Mouse (Mus musculus): Measurements from ENCODE around the gene Hat1.

Hat1 gene

DNA sequence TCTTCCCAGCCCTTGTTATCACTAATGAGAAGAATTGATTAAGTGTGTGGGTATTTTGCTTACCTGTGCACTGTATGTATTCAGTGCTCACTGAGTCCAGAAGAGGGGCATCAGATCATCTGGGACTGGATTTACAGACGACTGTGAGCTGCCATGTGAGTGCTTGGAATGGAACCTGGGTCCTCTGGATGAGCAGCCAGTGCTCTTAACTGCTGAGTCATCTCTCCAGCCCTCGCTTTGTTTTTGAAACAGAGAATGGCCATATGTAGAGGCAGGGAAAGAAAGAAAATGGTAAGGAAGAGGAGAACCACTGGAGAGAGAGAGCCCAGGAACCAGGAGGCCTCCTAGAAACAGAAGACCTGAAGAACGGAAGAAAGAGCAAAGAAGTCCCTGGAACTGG, 73.8 kb downstream of the Hat1 start:
- DNase-seq (ENCODE audit: low spot score in 2 of 2): no peak

DNA sequence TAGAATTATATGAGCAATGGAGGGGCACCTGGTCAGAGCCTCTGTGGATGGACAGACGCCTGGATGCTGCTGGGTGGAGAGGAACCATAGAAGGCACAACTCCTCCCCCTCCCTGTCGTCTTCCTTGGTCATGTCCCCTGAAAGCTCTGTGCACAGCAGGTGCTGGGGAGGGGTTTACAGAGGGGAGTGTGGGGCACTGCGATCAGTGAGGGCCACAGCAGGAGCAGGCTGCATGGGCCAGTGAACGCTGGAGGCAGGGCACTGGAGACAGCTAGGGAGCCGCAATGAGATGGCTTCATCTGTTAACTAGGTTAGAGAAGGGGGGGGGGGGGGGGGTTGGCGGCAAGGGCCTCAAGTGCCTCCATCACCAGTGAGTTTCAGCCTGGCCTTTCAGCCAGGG, 77.3 kb downstream of the Hat1 start:
- no peak for DNase-seq (ENCODE audit: low spot score in 2 of 2)

DNA sequence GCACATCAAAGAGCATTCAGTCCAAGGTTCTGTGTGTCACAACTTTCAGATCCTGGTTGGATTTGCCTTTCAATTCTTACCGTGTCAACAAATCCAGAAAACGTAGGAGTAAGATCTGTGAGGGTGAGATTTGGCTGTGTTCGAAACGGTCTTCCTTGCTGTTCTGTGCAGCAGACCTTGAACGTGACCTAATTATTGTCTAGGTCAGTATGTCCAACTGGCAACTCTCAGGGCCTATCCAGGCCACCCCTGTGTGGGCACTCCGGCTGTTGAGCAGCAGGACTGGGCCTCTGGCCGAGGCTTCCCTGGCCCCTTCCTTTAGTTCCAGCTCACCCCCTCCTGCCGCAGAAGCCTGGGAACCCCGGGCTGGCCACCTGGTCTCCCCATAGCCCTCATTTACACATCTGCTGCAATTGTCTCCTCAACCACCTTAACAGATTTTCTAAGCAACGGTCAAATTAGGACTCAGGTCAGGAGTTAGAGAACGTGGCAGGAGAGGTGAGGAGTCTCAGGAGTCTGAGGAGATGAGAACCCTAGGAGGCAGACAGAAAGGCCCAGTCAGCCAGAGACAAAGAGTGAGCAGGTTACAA, 78.2 kb downstream of the Hat1 start:
- DNase-seq (ENCODE audit: low spot score in 2 of 2): no peak

DNA sequence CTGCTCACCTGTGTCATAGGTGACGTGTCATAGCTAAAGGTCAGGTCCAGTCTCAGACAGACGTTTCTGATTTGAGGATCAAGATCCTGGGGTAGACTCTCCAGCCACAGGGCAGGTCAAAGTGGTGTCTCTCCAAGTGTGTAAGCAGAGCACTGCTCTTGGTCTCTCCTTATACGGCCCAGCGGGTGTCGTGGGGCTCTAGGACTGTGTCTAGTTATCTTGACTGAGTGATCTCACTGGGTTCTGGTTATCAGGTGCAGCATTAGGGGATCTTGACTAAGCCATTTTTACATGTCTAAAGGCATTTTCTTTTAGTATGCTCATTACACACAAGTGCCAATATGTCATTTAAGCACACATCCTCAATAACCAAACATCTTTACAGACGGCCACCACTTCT, 82.3 kb downstream of the Hat1 start:
- no peak for DNase-seq (ENCODE audit: low spot score in 2 of 2)

DNA sequence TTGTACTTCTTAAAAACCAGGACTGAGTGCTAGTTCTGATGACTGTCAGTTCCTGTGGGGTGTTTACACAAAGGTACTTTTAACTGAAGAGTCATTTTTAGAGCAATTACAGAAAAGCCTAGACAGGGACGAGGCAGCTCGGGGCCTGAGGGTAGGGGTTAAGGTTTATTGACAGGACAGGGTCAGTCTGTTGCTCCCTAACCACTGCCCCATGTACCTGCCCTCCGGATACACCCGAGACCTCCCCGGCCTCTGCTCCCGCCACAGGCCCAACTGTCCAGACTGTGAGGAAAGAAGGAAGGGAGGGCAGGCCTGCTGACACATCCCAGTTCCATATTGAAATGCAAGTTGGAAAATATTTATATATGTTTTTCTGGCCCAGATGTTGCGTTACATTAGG, 85.1 kb downstream of the Hat1 start:
- no peak for DNase-seq (ENCODE audit: low spot score in 2 of 2)

DNA sequence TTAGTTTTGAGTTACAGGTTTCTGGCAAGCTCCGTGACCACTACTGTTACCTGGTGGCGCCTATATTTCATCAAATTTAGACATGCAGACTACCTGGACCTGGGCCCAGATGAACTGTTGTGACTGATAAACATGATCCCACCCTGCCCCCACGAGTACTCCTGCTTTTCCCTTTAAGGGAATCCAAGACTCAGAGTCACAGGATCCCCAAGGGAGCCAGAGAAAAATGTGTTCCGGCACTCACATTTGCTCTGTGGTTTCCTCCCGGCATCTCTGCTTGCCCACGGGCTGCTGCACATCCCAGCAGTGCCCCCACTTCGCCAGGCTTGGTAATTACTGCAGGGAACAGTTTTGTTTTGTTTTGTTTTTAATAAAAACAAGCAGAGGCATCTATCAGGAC, 85.6 kb downstream of the Hat1 start:
- DNase-seq (ENCODE audit: low spot score in 2 of 2): no peak

DNA sequence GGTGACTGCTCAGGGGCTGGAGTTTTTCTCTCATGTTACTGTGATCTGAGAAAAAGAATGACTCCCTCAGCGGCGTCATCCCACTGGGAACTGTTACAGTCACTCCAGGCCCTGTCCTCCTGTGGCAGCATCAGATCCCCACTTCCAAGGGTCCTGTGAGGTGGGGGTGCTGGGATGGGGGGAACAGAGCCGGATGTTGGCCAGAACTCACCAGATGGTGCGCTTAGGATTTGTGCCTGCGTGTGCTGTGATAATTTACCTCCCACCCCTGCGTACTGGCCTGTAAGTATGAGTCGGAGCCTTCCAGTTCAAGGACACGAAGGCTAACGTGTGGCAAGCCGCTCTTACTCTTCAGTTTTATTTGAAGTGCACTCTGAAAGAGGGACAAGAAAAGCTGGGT, 86.6 kb downstream of the Hat1 start:
- no peak for DNase-seq (ENCODE audit: low spot score in 2 of 2)

DNA sequence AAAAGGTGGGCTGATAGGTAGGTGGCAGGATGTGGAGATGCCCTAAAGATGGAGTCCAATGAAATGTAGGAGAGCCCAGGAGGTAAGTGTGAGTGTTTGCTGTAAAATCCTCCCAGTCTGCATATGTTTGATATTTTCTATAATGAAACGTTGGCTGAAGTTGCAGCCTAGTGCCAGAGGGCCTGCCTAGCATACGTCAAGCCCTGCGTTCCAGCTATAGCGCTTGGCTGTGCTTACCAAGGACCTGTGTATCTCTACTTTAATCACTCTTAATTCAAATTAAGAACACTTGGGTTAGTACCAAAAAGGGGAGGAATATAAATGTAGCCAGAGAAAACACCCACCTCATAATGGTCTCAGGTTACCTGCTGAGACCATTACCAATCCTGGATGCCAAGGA, 87.0 kb downstream of the Hat1 start:
- DNase-seq (ENCODE audit: low spot score in 2 of 2): no peak

DNA sequence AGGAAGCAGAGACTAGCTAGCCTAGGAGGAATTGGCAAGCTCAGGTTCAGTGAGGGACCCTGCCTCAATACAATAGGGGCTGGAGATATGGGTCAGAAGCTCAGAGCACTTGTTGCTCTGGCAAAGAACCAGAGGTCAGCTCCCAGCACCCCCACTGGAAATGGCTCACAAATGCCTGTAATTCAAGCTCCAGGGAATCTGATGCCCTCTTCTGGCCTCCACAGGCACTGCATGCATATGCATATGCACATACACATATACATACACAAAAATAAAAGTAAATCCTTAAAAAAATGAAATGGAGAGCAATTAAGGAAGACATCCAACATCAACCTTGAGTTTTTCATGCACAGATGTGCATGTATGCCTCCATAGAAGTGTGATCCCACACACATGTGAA, 89.0 kb downstream of the Hat1 start:
- DNase-seq (ENCODE audit: low spot score in 2 of 2): no peak

DNA sequence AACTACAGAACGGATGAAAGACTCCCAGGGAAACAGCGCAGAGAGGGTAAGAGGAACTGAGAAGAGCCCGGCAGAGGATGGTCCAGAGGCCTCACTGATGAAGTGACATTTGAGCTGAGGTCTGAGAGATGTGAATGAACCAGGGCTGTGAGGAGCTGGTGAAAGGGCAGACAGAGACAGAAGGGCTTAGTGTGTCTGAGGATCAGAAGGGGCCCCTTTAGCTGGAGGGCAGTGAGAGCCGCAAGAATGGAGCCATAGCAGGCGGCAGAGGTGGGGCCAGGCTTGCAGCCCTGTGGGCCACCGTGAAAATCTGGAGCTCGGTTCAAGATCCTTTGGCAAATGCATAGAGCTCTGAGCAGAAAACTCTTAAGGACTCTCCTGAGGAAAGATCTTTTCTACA, 91.2 kb downstream of the Hat1 start:
- DNase-seq (ENCODE audit: low spot score in 2 of 2): no peak

DNA sequence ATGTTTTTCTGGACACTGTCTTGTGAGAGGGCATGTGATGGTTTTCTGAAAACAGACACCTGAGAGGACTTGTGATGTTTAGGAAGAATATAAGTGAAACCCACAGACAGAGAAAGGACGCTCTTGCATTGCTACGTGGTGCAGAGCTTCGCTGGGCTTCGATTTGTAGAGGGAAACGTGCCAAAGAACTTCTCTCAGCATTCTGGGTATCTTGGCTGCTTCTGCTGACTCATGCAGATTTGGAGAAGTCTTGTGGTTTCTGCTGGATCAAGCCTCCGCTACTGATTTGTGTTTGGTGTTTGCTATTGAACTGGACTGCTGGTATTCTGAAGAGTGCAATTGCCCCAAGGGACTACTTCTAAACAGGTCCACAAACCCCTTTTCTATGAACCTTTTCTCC, 93.1 kb downstream of the Hat1 start:
- DNase-seq (ENCODE audit: low spot score in 2 of 2): no peak

DNA sequence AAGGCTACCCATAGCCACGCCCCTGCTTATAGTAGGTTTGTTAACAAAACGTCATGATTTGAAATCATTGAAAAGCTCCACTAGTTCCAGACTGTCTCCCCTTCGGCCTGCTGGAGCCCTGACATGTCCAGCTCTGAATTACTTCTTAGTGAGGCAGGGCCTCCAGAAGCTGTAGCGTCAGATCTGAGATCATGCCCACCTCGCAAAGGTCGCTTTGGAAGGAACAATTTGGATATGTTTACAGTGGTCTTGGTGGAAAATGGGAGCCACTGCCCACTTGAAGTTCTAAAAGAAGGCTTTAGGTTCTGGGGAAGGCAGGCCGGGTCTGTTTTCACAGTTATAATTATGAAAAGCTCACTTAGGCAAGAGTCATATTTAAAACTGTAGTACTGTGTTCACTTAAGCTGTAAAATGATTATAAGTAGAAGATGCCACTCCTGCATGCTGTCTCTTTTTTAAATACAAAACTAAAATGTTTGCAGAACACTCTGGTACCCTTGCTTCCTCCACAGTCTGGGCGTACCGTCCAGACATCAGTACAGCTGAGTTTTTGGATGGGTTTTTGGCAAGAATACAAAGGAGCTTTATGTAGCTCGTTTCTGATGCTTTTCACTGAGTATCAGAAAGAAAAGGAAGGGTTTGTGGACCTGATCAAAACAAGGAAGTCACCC, 94.4 kb downstream of the Hat1 start:
- DNase-seq (ENCODE audit: low spot score in 2 of 2): no peak

DNA sequence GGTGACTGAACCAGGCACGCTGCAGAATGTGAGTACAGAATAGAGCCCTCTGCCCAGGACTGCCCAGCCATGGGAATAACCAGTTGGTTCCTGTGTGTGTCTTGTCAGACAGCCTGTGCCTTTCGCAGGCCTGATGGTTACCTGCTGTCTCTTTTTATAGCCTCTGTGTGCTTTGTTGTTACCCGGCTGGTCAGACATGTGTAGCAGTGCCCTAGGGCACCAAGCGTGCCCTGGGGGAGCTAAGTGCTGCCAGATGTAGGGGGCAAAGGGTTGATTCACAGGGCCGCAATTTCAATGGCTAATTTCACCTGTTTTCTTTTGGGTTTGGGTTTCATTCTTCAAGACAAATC, 94.9 kb downstream of the Hat1 start:
- no peak for DNase-seq (ENCODE audit: low spot score in 2 of 2)
